Comparison of ENCODE assay signal across 10 mouse cellular contexts in the genomic region with DNA sequence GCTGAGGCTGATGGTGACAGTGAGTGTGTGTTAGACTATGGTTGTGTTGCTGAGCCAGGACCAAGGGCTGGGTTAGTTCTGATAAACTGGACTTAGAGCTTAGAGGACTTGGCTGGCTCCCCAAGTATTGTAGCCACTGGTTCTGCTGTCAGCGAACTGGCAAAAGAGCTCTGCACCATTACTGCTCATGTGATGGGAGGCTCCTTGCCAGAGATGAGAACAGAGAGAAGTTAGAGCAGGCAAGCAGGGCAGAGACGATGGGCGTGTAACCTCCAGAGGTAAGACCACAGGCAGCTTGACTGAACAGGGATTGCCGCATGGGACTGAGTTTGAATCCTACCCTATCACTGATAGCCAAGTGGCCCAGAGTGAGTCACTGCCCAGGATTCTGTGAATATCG. TPM values are rescaled to one million over a fixed set of nuclear protein-coding genes. Genes with fewer than 3 reads are reported as not detected.
A peak's percentile ranks its signal among the peaks of the same experiment; 100 is the strongest.
DNase-seq lines count a peak whose midpoint lies in the region; ATAC-seq lines count a peak whose summit lies in the region.
"Had no signal": no experiment of that assay in that cellular context is flagged by ENCODE, and none has a peak within 500 bp of the region (broad histone marks: within the 10 kb centered on the region; RNA-seq: fewer than 3 reads in every experiment).

No protein-coding gene starts in this region.

- peaks cover 18% of the 10 kb centered on the region; the same call in 1 of the 2 replicates for H3K36me3 ChIP-seq in hindbrain, embryonic 10.5 days
- 0 out of 2 replicates have a peak, but pooled peaks cover 7% of the 10 kb centered on the region for H3K36me3 ChIP-seq in hindbrain, embryonic 12.5 days
- no peaks in the 10 kb centered on the region for H3K36me3 ChIP-seq in liver, embryonic 11.5 days (ENCODE audit: control insufficient read depth, insufficient read depth, low read length)

- H3K9me3 ChIP-seq in hindbrain, embryonic 10.5 days = no peaks in the 10 kb centered on the region
- H3K9me3 ChIP-seq in hindbrain, embryonic 12.5 days (replicated peaks) = no peaks in the 10 kb centered on the region
- H3K9me3 ChIP-seq in liver, embryonic 11.5 days (ENCODE audit: control insufficient read depth, low read length) = no peaks in the 10 kb centered on the region

- H3K4me2 ChIP-seq in hindbrain, embryonic 12.5 days (replicated peaks) = no peak overlapping the region
- no peak overlapping the region for H3K4me2 ChIP-seq in liver, embryonic 11.5 days

- no peak overlapping the region for H3K9ac ChIP-seq in hindbrain, embryonic 12.5 days
- no peak overlapping the region for H3K9ac ChIP-seq in liver, embryonic 11.5 days (ENCODE audit: low read depth, low read length)

- H3K4me1 ChIP-seq in hindbrain, embryonic 10.5 days (replicated peaks) = peaks cover 30% of the 10 kb centered on the region
- H3K4me1 ChIP-seq in hindbrain, embryonic 12.5 days = peaks cover 18% of the 10 kb centered on the region
- peaks cover 8% of the 10 kb centered on the region; the same call in 1 of the 2 replicates for H3K4me1 ChIP-seq in liver, embryonic 11.5 days (replicated peaks; ENCODE audit: control insufficient read depth, insufficient read depth, low read length)

- no peak for ATAC-seq in hindbrain, embryonic 12.5 days (ENCODE audit: low FRiP score)
- no peak for ATAC-seq in liver, embryonic 11.5 days (replicated peaks; ENCODE audit: low FRiP score)

- no peaks in the 10 kb centered on the region for H3K27me3 ChIP-seq in hindbrain, embryonic 10.5 days (ENCODE audit: insufficient read depth, poor library complexity, severe bottlenecking)
- H3K27me3 ChIP-seq in hindbrain, embryonic 12.5 days = no peaks in the 10 kb centered on the region
- H3K27me3 ChIP-seq in liver, embryonic 11.5 days (replicated peaks; ENCODE audit: control insufficient read depth, insufficient read depth, low read length) = no peaks in the 10 kb centered on the region

- H3K27ac ChIP-seq in hindbrain, embryonic 10.5 days = 0 out of 2 replicates have a peak overlapping the region, but pooled peaks have one; percentile 8
- H3K27ac ChIP-seq in hindbrain, embryonic 12.5 days = no peak overlapping the region
- peak overlapping the region; percentile 45 for H3K27ac ChIP-seq in liver, embryonic 11.5 days (ENCODE audit: low read depth, low read length)

- no peak overlapping the region for H3K4me3 ChIP-seq in hindbrain, embryonic 10.5 days
- H3K4me3 ChIP-seq in hindbrain, embryonic 12.5 days = no peak overlapping the region
- H3K4me3 ChIP-seq in liver, embryonic 11.5 days (ENCODE audit: low read depth, low read length) = no peak overlapping the region

- DNase-seq in hindbrain, embryonic 10.5 days (ENCODE audit: low spot score) = no peak
- no peak for DNase-seq in liver, embryonic 11.5 days (ENCODE audit: low spot score)
- DNase-seq in liver = no peak
- DNase-seq in gastrocnemius, postnatal 25 days = peak; percentile 51
- peak; percentile 70 for DNase-seq in kidney, adult 9 months
- DNase-seq in right cerebral cortex, postnatal 25 days = no peak
- DNase-seq in thymus, postnatal 4 days = no peak
- DNase-seq: adrenal gland, adult 2 months; cerebellum, postnatal 36 days had no signal

- 95% methylated on average over 5 of the region's 5 CpGs for WGBS in hindbrain, embryonic 10.5 days
- WGBS in hindbrain, embryonic 12.5 days = 94% methylated on average over 5 of the region's 5 CpGs
- 90% methylated on average over 5 of the region's 5 CpGs for WGBS in liver, embryonic 11.5 days

RNA-seq across cellular contexts. Expression of gene 2510009E07Rik, which starts 51.6 kb away (rescaled TPM):
- polyA plus RNA-seq in hindbrain, embryonic 10.5 days (2016; fragmentation: Nextera tagmentation; extraction: Ambion mirVana) = 32.9 and 34.0 TPM in 2 replicates
- 54.6 and 56.0 TPM in 2 replicates for polyA plus RNA-seq in hindbrain, embryonic 12.5 days (2016; fragmentation: Nextera tagmentation; extraction: Ambion mirVana)
- 5.6 and 5.7 TPM in 2 replicates for polyA plus RNA-seq in liver, embryonic 11.5 days (2014; fragmentation: Nextera tagmentation; extraction: Ambion mirVana)
- total RNA-seq in gastrocnemius, postnatal 25 days (2021) = 10 to 100 TPM; 23.3 to 25.0 TPM

Comparison
In these comparisons a context has a peak if more than half of its experiments do, and no peak if none do; other contexts are left out.
1. DNase-seq: peak in gastrocnemius, postnatal 25 days (single experiment) and kidney, adult 9 months (single experiment); none in hindbrain, embryonic 10.5 days (single experiment), liver, embryonic 11.5 days (single experiment), liver (single experiment), right cerebral cortex, postnatal 25 days (single experiment) and thymus, postnatal 4 days (single experiment).